Mouse (Mus musculus): Measurements from ENCODE around the gene Ephb1. TPM values are rescaled to one million over a fixed set of nuclear protein-coding genes. Genes with fewer than 3 reads are reported as not detected.

Gene Ephb1
- polyA plus RNA-seq, 1 experiment, result 2.5 TPM

- TF ChIP-seq MAX (IDR thresholded peaks at IDR 0.05; ENCODE audit: low read depth), result no peak
- no peak for TF ChIP-seq REST (IDR thresholded peaks at IDR 0.05; ENCODE audit: insufficient read depth, insufficient read length)
- TF ChIP-seq TCF12 (IDR thresholded peaks at IDR 0.05; ENCODE audit: insufficient read depth, poor library complexity, severe bottlenecking), result no peak
- no peak for TF ChIP-seq POLR2AphosphoS2 (IDR thresholded peaks at IDR 0.05; ENCODE audit: insufficient read length, low read depth)
- TF ChIP-seq USF1 (IDR thresholded peaks at IDR 0.05; ENCODE audit: low read depth), result no peak
- TF ChIP-seq TCF3 (IDR thresholded peaks at IDR 0.05; ENCODE audit: insufficient read length, low read depth), result no peak
- TF ChIP-seq CEBPB (IDR thresholded peaks at IDR 0.05; ENCODE audit: insufficient read depth, poor library complexity, severe bottlenecking), result no peak
- TF ChIP-seq POLR2A (IDR thresholded peaks at IDR 0.05; ENCODE audit: insufficient read length, low read depth), result no peak
- no peak for TF ChIP-seq MYOD1 (IDR thresholded peaks at IDR 0.05; ENCODE audit: control insufficient read depth in 1 of 3, insufficient read length in 2 of 3, low read depth in 2 of 3)
- Histone ChIP-seq H3K4me3 (no peak overlapping the region), H3K36me3 (ENCODE audit: control insufficient read depth, insufficient read depth) (no peaks in the 10 kb centered on the region), H3K4me2 (ENCODE audit: low read depth) (no peak overlapping the region), H3ac (ENCODE audit: control insufficient read depth, insufficient read length) (no peak overlapping the region), H3K79me2 (ENCODE audit: control insufficient read depth, insufficient read depth) (no peaks in the 10 kb centered on the region), H3K27me3 (ENCODE audit: control insufficient read depth, insufficient read depth, insufficient read length) (peaks cover 32% of the 10 kb centered on the region)
These were observed 25.7 kb upstream of the Ephb1 start for GRCm38 (mm10) chr9:102380235-102380634.

- Histone ChIP-seq H3K36me3 (ENCODE audit: control insufficient read depth, insufficient read depth) (no peaks in the 10 kb centered on the region), H3ac (ENCODE audit: control insufficient read depth, insufficient read length) (no peak overlapping the region), H3K4me2 (ENCODE audit: low read depth) (no peak overlapping the region), H3K27me3 (ENCODE audit: control insufficient read depth, insufficient read depth, insufficient read length) (peaks cover 4% of the 10 kb centered on the region), H3K79me2 (ENCODE audit: control insufficient read depth, insufficient read depth) (no peaks in the 10 kb centered on the region), H3K4me3 (no peak overlapping the region)
- TF ChIP-seq SRF (IDR thresholded peaks at IDR 0.05; ENCODE audit: control insufficient read depth, insufficient read length, low read depth), result no peak
- no peak for TF ChIP-seq USF1 (IDR thresholded peaks at IDR 0.05; ENCODE audit: low read depth)
- no peak for TF ChIP-seq POLR2AphosphoS2 (IDR thresholded peaks at IDR 0.05; ENCODE audit: insufficient read length, low read depth)
- no peak for TF ChIP-seq TCF3 (IDR thresholded peaks at IDR 0.05; ENCODE audit: insufficient read length, low read depth)
- TF ChIP-seq E2F4 (IDR thresholded peaks at IDR 0.05; ENCODE audit: insufficient read depth), result no peak
- no peak for TF ChIP-seq POLR2A (IDR thresholded peaks at IDR 0.05; ENCODE audit: insufficient read length, low read depth)
- no peak for TF ChIP-seq TCF12 (IDR thresholded peaks at IDR 0.05; ENCODE audit: insufficient read depth, poor library complexity, severe bottlenecking)
- TF ChIP-seq MYOD1 (IDR thresholded peaks at IDR 0.05; ENCODE audit: control insufficient read depth in 1 of 3, insufficient read length in 2 of 3, low read depth in 2 of 3), result no peak
- no peak for TF ChIP-seq MAX (IDR thresholded peaks at IDR 0.05; ENCODE audit: low read depth)
- TF ChIP-seq MYOG (IDR thresholded peaks at IDR 0.05; ENCODE audit: control insufficient read depth in 1 of 3, insufficient read depth in 1 of 3, insufficient read length in 2 of 3, low read depth in 2 of 3), result no peak
- no peak for TF ChIP-seq CEBPB (IDR thresholded peaks at IDR 0.05; ENCODE audit: insufficient read depth, poor library complexity, severe bottlenecking)
- TF ChIP-seq REST (IDR thresholded peaks at IDR 0.05; ENCODE audit: insufficient read depth, insufficient read length), result no peak
These were observed 20.2 kb upstream of the Ephb1 start for GRCm38 (mm10) chr9:102374661-102375060.

DNA sequence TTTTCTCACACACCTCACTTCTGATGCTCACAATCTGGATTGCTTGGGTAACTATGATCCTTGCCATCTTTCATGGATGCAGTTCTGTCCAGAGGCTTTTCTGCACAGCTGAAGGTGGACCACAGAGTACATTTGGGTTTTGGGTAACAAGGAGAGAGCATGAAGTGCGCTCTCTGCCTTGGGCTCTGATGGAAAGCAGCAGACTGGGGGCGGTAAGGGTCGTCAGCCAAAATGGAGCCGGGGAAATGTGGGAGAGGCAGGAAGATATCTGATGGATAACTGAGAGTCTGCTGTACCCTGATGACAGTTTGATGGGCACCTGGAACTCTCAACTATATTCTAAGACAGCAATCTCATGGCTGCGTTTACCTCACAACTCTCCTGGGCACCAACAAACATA is 19.4 kb upstream of the Ephb1 start:
- no peak overlapping the region for H3ac ChIP-seq (ENCODE audit: control insufficient read depth, insufficient read length)
- TF ChIP-seq TCF12 (IDR thresholded peaks at IDR 0.05; ENCODE audit: insufficient read depth, poor library complexity, severe bottlenecking) (no peak), E2F4 (IDR thresholded peaks at IDR 0.05; ENCODE audit: insufficient read depth) (no peak), MAX (IDR thresholded peaks at IDR 0.05; ENCODE audit: low read depth) (no peak), USF1 (IDR thresholded peaks at IDR 0.05; ENCODE audit: low read depth) (no peak), MYOG (IDR thresholded peaks at IDR 0.05; ENCODE audit: control insufficient read depth in 1 of 3, insufficient read depth in 1 of 3, insufficient read length in 2 of 3, low read depth in 2 of 3) (no peak), SRF (IDR thresholded peaks at IDR 0.05; ENCODE audit: control insufficient read depth, insufficient read length, low read depth) (no peak), POLR2A (IDR thresholded peaks at IDR 0.05; ENCODE audit: insufficient read length, low read depth) (no peak), MYOD1 (IDR thresholded peaks at IDR 0.05; ENCODE audit: control insufficient read depth in 1 of 3, insufficient read length in 2 of 3, low read depth in 2 of 3) (no peak), REST (IDR thresholded peaks at IDR 0.05; ENCODE audit: insufficient read depth, insufficient read length) (no peak), POLR2AphosphoS2 (IDR thresholded peaks at IDR 0.05; ENCODE audit: insufficient read length, low read depth) (no peak), CEBPB (IDR thresholded peaks at IDR 0.05; ENCODE audit: insufficient read depth, poor library complexity, severe bottlenecking) (no peak), TCF3 (IDR thresholded peaks at IDR 0.05; ENCODE audit: insufficient read length, low read depth) (no peak)
- peaks cover 4% of the 10 kb centered on the region for H3K27me3 ChIP-seq (ENCODE audit: control insufficient read depth, insufficient read depth, insufficient read length)
- no peak overlapping the region for H3K4me3 ChIP-seq
- H3K36me3 ChIP-seq (ENCODE audit: control insufficient read depth, insufficient read depth), result no peaks in the 10 kb centered on the region
- H3K4me2 ChIP-seq (ENCODE audit: low read depth), result no peak overlapping the region
- no peaks in the 10 kb centered on the region for H3K79me2 ChIP-seq (ENCODE audit: control insufficient read depth, insufficient read depth)

- Histone ChIP-seq H3K4me2 (ENCODE audit: low read depth) (no peak overlapping the region), H3ac (ENCODE audit: control insufficient read depth, insufficient read length) (no peak overlapping the region)
- TF ChIP-seq E2F4 (IDR thresholded peaks at IDR 0.05; ENCODE audit: insufficient read depth) (no peak), USF1 (IDR thresholded peaks at IDR 0.05; ENCODE audit: low read depth) (no peak), MYOD1 (IDR thresholded peaks at IDR 0.05; ENCODE audit: control insufficient read depth in 1 of 3, insufficient read length in 2 of 3, low read depth in 2 of 3) (no peak), TCF12 (IDR thresholded peaks at IDR 0.05; ENCODE audit: insufficient read depth, poor library complexity, severe bottlenecking) (no peak), MAX (IDR thresholded peaks at IDR 0.05; ENCODE audit: low read depth) (no peak), SRF (IDR thresholded peaks at IDR 0.05; ENCODE audit: control insufficient read depth, insufficient read length, low read depth) (no peak), REST (IDR thresholded peaks at IDR 0.05; ENCODE audit: insufficient read depth, insufficient read length) (no peak), POLR2A (IDR thresholded peaks at IDR 0.05; ENCODE audit: insufficient read length, low read depth) (no peak), TCF3 (IDR thresholded peaks at IDR 0.05; ENCODE audit: insufficient read length, low read depth) (no peak), CEBPB (IDR thresholded peaks at IDR 0.05; ENCODE audit: insufficient read depth, poor library complexity, severe bottlenecking) (no peak)
These were observed 17.4 kb upstream of the Ephb1 start for GRCm38 (mm10) chr9:102371936-102372335.

More at GRCm38 (mm10) chr9:102371936-102372335, 17.4 kb upstream of the Ephb1 start:
- H3K27me3 ChIP-seq (ENCODE audit: control insufficient read depth, insufficient read depth, insufficient read length), result no peaks in the 10 kb centered on the region
- H3K79me2 ChIP-seq (ENCODE audit: control insufficient read depth, insufficient read depth), result no peaks in the 10 kb centered on the region
- no peaks in the 10 kb centered on the region for H3K36me3 ChIP-seq (ENCODE audit: control insufficient read depth, insufficient read depth)
- H3K4me3 ChIP-seq, result no peak overlapping the region

All from myocyte (in vitro differentiated cells).